Mouse (Mus musculus) thymus, postnatal 25 days (tissue): ENCODE data around the gene Zfp36l1.
A peak's percentile ranks its signal among the peaks of the same experiment; 100 is the strongest.

Experiments
- DNase-seq: peaks from one replicate; pipeline ENCODE4 v3.0.0; 2022

Gene Zfp36l1

DNA sequence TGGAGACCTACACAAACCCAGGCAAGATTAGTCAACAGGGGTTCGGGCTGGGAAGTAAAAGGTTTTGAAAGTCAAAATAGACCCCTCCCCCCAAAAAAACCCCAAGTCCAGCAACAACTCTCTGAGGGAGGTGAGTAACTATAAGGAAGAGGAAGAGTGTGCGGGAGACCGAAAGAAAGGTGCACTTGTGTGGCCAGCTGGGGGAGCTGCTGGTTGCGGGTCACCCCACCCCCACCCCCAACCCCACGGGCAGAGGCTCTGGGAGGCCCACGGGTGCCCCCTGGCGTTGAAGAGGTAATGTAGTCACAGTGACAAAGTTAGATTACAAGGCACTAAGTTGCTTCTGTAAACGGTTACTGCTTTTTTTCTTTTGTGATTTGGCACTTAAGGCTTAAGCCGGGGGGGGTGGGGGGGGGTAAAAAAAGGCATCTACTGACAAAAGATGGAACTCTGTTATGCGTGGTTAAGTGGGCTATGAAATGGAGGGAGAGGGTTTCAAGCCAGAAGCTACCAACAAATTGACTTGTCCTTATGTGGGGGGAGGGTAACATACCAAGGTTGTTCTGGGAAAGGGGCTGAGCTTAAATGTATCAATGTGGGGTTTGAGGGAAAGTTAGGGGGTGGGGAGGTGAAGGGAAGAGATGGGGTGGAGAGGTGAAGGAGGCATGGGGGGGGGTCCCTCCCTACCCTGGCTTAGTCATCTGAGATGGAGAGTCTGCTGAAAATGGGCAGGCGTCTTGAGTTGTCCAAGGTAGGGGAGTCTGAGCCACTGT is 3.7 kb downstream of the Zfp36l1 start:
- peak; percentile 85 for DNase-seq

- DNase-seq: no peak
These were observed 5.7 kb downstream of the Zfp36l1 start for GRCm38 (mm10) chr12:80106896-80107667.

- no peak for DNase-seq
These were observed 6.5 kb downstream of the Zfp36l1 start for GRCm38 (mm10) chr12:80106138-80106895.

- no peak for DNase-seq
These were observed 9.3 kb downstream of the Zfp36l1 start for GRCm38 (mm10) chr12:80103521-80103973.

DNA sequence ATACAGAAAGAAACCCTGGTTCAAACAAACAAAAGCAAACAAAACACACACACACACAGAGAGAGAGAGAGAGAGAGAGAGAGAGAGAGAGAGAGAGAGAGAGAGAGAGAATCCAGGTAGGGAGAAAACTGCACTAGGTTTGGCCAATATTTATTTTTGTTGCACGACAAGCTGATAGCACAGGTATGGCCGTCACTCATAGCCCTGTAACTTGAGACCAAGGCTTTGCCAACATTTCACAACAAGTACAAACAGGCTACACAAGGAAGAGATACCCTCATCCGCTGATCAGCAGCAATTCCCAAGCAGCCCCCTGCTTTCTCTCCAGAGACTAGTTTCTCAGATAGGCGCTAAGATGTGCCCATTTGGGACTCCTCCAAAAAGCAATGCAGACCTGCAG is 9.7 kb downstream of the Zfp36l1 start:
- DNase-seq: no peak

DNA sequence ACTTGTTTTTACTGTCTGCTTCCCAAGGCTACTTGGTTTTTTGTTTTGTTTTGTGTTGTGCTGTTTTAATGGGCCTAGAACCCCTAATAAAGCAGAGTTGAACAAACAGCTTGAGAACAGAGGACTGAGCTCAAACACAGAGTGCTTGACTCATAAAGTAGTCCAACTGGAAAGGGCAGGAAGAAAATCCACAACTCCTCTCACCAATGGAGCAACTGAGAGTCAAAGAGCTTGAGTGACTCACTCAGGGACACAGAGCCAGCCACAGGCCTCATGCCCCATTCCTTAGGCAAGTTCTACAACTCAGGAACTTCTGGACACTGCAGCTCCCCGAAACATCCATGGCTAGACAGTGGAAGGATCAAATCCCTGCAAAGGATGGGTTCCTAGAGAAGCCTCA is 14.0 kb downstream of the Zfp36l1 start:
- no peak for DNase-seq

- DNase-seq: no peak
These were observed 16.1 kb downstream of the Zfp36l1 start for GRCm38 (mm10) chr12:80096734-80097133.

DNA sequence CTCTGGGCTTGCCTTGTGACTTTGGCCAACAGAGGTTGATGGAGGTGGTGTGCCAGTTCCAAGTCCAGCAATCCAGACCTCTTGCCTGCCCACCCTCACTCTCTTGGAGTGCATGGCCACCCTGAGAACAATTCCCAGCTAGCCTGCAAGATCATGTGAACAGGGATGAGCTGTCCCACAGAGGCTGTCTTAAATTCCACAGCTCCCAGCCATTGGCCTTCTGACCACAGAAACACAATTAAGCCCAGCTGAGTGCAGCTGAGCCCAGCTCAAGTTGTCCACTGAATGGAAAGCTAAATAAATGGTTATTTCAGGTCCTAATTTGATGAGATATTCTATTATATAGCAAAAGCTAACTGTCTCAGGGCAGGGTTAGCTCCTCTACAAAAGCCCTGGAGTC is 20.0 kb downstream of the Zfp36l1 start:
- DNase-seq: no peak

GRCm38 (mm10) chr12:80091080-80091479 is 21.7 kb downstream of the Zfp36l1 start:
- no peak for DNase-seq

DNA sequence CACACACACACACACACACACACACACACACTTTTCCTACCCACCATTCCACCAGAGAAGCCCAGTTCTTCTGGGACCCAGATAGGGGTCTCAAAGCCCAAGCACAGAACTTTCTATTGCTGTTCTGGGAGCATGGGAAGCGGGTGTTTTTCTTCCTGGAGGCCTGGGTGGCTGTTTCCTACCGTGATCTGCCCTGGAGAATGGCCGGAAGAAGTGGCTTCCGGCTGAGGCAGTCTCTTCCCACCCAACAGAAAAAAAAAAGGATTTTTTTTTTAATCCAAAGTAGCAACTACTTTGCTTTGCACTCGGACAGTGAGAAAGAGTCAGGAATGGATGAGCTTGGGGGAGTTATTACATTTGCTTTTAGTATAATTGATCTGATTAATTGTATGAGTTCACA is 22.3 kb downstream of the Zfp36l1 start:
- DNase-seq: no peak

- no peak for DNase-seq
These were observed 24.7 kb downstream of the Zfp36l1 start for GRCm38 (mm10) chr12:80088143-80088542.

DNA sequence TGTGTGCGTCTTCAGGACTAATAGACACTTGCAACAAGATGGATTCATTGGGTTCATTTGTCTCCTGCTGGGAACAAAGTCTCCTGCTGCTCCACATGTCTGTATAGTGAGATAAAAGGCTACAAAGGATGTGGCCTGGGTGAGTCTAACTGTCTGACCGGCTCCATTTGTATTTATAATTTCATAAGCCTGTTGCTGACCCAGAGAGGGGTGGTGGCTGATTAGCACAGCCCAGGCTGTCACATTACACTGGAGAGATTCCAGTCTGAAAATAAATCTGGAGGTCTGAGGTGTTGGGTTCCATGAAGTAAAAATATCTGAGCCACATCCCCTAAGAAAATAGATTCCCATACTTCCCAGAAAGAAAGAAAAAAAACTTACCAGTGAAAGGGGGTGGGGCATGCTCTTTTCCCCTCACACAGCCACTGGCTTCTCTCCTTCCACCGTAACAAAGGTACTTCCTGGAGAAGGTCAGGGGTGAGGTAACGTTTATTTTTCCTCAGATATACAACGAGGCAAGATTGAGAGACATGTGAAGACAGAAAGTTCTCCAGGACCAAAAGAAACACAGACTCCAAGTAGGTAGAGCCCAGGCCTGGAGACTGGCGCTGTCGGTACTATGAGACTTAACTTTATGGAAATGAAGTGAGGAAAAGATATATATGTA is 28.2 kb downstream of the Zfp36l1 start:
- no peak for DNase-seq

- DNase-seq: no peak
These were observed 28.9 kb downstream of the Zfp36l1 start for GRCm38 (mm10) chr12:80083937-80084336.

GRCm38 (mm10) chr12:80083133-80083821 is 29.5 kb downstream of the Zfp36l1 start:
- DNase-seq: no peak

GRCm38 (mm10) chr12:80082730-80083129 is 30.1 kb downstream of the Zfp36l1 start:
- DNase-seq: no peak

DNA sequence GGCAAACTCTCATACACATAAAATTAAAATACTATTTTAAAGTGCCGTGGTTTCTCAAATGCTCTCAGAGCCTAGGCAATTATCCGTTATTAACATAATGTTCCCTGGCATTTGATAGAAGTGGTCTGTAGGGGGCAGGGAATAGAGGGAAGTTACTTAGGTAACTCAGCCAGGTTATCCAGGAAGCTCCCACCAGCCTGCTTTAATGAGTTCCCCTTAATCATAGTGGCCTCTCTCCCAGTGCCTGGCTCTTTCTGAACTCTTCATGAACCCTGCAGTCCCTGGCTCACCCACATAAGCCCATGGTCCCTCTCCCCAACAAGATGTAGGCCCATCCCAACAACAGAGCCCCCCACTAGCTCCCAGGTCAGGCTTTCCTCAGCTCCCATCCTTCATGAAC is 31.4 kb downstream of the Zfp36l1 start:
- DNase-seq: no peak

DNA sequence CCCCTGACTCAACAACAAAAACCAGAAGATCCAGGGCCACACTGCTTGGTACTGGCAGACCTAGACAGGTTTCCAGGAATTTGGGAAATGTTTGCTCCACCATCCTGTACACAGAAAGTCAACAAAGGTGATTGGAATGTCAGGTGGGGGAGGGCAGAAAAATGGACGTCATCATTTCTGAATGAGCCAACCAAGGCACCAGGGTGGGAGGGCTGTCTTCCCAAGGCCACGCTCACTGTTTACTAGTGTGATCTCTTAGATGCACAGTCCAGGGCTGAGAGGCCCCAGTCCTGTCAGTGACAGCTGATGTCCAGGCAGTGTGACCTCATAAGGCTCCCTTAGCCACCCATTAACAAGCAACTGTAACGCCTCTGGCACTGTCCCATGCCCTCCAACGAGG is 32.9 kb downstream of the Zfp36l1 start:
- DNase-seq: no peak

- no peak for DNase-seq
These were observed 38.5 kb downstream of the Zfp36l1 start for GRCm38 (mm10) chr12:80074331-80074730.

GRCm38 (mm10) chr12:80070534-80071287 is 42.1 kb downstream of the Zfp36l1 start:
- no peak for DNase-seq

DNA sequence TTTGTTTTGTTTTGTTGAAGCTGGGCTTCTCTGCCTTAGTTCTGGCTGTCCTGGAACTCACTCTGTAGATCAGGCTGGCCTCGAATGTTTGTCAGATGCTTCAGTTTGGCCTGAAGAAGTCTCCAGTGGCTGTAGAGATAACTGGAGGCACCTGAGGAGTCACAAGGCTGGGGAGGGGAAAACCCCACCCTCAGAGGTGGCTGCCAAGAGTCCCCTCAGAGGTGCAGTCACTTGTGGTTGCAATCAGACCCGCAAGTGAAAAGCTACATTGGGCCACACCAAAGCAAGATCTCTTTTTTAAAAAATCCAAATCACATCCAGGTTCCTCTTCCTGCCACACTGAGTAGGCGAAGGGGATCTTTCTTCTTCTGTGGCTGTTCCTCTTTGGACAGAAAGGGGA is 43.8 kb downstream of the Zfp36l1 start:
- DNase-seq: no peak

DNA sequence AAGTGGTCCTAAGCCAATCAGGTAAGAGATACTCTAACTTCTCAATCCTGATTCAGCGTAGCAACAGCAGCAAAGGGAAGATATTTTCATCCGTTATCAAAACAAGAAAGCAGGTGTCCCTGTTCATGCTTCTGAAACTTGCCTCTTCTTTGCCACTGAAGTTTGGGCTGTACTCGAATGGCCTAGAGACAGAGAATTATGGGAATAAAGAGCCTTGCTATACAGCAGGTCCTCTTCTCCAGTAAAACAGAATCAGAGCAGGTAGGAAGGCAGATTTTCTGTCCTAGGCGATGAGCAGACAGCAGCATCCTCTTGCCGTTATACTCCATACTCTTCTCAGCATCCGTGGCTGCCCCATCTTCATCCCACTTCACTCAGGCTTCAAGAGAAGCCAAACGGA is 44.8 kb downstream of the Zfp36l1 start:
- DNase-seq: no peak

- DNase-seq: no peak
These were observed 47.8 kb downstream of the Zfp36l1 start for GRCm38 (mm10) chr12:80065049-80065448.
